Mouse (Mus musculus): ENCODE measurements at regions not wholly inside any gene's neighbourhood (a gene's known extent, or its start where the extent isn't known, plus 50 kb on each side); places are given as distances from the start of the nearest gene placed in this dataset.
A peak's percentile ranks its signal among the peaks of the same experiment; 100 is the strongest.

- no peak for DNase-seq
Measured at GRCm38 (mm10) chr12:6307248-6307963, 931.9 kb upstream of the Klhl29 start.

DNA sequence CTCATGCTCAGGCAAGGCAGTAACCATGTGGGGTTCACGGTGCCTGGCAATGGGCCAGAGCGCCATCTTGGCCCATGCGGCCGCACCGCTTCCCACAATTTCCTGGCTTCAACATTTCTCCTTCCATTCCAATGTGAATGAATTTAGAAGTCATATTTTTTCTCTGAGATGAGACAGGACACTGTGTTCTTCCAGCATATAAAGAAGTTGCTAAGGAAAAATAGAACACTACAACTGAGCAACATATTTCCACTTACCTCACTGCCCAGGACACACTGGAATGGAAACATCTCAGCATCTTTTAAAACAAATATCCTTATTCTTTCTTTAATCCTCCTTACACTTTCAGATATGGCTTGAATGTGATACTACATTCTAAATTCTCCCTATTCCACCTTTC, 912.1 kb upstream of the Klhl29 start:
- DNase-seq = peak in 1 of 2 experiments; percentile 7

DNA sequence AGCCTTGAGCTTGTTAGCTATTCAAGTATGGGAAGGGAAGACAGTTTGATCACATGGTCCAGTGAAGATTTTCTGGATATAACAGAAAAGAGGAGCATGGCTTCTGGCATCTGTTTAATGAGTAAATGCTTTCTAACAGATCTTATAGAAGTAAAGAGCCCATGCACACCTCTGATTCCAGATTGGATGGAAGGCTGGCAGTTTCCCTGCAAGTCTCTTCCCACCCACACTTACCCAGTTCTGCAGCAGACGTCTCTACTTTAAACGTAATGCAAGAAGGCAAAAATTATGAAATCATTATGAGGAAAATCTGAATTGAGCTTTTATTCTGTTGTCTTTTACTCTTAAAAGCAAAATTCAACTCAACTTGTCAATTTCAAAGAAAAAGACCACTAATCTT, 888.5 kb upstream of the Klhl29 start:
- DNase-seq = no peak
